Mouse (Mus musculus) left cerebral cortex, postnatal 4 days (tissue): ENCODE data around the gene L3mbtl1. TPM values are rescaled to one million over a fixed set of nuclear protein-coding genes. Genes with fewer than 3 reads are reported as not detected.

Experiments
- DNase-seq: peaks from one replicate; pipeline ENCODE4 v3.0.0-alpha.2; 2022
- intact Hi-C: fragments of 180-260 bp; cut with DNase I; formaldehyde crosslinking; loops from one replicate; pipeline ENCODE4 v1.15.1; 2025
- total RNA-seq, 2 experiments: library from RNA; stranded (reverse); gene quantifications; 2 replicates each; pipeline ENCODE4 v1.2.3; 2021

L3mbtl1 gene
- total RNA-seq, 2 experiments from 2014 or later = 26.4 to 31.4 TPM

GRCm38 (mm10) chr2:162934421-162934820 lies 8.9 kb upstream of the L3mbtl1 start:
- no peak for DNase-seq
- intact Hi-C loops = loop anchor here (10.0 kb wide), 1 partner anchor 470 kb away; no protein-coding TSS in a partner anchor

DNA sequence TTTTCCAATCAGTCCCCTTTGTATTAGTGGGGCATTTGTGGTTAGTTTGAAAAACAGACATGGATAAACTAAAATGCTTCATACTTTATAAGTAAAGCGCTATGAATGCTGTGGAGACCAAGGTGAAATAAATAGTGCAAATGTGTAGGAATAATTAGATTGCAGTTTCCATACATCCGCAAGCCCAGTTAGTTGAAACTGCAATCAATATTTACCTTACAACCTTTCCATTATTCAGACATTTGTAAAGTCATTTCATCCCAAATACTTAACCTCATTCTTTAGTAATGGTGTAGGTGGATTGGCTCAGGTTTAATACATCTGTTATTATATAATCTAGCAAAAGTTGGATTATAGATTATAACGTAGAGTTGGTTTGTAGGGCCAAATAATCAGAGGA lies 7.6 kb upstream of the L3mbtl1 start:
- no peak for DNase-seq
- intact Hi-C loops = loop anchor here (10.0 kb wide), 1 partner anchor 469 kb away; no protein-coding TSS in a partner anchor

DNA sequence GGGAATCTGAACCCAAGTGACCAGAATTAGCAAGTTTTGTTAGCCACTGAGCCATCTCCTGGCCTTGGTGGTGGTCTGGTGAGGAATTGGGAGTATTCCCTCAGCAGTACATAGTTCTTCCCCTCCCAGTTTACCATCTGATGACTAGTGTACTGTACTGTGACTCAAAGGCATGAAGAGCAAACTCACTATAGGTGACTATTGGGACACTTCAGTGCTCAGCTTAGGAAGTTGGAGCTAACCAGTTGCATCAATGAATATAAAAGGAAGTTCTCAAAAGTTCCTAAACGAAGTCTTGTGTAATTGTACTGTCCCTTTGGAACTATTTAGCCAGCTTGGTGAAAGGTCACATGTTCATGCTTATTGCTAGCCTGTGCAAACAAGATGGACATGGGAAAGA lies 3.7 kb upstream of the L3mbtl1 start:
- no peak for DNase-seq
- intact Hi-C loops = loop anchor here (10.0 kb wide), 1 partner anchor 465 kb away; no protein-coding TSS in a partner anchor

- intact Hi-C loops = no loop called here
Measured at GRCm38 (mm10) chr2:162943931-162944330, 659 bp downstream of the L3mbtl1 start.

GRCm38 (mm10) chr2:162946964-162947363 lies 3.7 kb downstream of the L3mbtl1 start:
- intact Hi-C loops = no loop called here
- DNase-seq = no peak

More at GRCm38 (mm10) chr2:162943931-162944330, 659 bp downstream of the L3mbtl1 start:
- no peak for DNase-seq

- intact Hi-C loops = no loop called here
- DNase-seq = peak; percentile 38
Measured at GRCm38 (mm10) chr2:162947736-162948135, 4.5 kb downstream of the L3mbtl1 start.

DNA sequence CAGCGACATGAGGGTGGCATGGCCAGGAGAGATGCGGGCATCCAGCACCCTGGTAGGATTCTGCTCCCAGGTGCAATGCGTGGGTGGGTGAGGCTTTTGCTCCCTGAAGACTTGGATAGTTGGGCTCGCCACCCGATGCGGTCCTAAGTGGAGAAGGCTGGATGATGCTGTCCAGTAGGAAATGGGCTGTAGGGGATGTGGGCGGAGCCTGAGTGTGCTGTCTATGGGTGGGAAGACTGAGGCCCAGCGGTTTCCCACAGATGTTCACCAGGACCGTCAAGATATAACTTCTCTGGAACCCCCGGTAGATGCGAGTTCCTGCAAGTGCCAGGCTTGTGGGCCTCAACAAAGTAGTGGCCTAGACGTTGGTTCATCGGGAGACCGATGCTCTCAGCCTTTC lies 4.9 kb downstream of the L3mbtl1 start:
- intact Hi-C loops = no loop called here
- DNase-seq = no peak

DNA sequence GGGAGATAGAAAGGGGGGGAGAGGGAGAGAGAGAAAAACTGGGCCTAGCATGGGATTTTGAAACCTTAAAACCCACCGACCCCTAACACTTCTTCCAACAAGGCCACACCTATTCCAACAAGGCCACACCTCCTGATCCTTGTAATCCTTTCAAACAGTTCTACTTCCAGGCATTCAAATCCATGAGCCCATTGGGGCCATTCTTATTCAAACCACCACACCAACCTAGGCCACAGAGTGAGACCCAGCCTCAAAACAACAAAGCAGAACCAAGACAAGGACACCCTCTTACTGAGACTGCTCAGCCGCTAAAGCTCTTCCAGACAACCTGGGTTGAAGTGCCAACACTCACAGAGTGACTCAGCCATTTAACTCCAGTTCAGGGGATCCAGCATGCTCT lies 7.5 kb downstream of the L3mbtl1 start:
- DNase-seq = no peak
- intact Hi-C loops = no loop called here

DNA sequence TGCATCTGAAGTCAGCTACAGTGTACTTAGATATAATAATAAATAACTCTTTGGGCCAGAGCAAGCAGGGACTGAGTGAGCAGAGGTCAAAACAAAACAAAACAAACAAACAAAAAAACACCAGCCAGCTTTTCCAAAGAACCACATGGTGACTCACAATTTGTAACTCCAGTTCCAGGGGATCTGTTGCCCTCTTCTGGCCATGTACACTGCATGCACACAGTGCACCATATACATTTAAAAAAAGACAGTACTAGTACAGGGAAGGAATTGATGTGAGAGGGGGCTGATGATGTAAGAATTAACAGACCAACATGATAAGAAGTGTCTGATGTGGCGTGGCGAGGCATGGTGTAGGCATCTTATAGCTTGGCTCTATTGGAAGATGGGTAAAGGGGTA lies 13.6 kb downstream of the L3mbtl1 start:
- intact Hi-C loops = no loop called here
- no peak for DNase-seq

GRCm38 (mm10) chr2:162961321-162961720 lies 18.0 kb downstream of the L3mbtl1 start:
- intact Hi-C loops = no loop called here
- DNase-seq = no peak

DNA sequence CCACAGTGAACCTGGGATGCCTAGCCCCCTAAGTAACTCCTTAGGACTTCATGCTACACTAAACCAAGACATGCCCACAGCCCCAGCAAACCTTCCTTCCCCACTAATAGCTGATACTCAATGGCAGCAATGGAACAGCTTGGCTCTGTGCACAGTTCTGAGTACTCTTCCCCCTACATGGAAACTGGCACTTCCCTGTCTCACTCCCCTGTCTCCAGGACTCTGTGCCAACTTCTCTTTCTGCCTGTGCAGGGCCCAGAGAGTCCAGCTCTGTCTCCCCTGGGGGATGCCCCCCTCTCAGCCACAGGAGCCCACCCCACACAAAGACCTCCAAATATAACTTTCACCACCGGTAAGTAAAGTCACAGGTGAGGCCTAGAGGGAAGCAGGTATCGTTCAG lies 23.5 kb downstream of the L3mbtl1 start:
- intact Hi-C loops = no loop called here
- DNase-seq = no peak

DNA sequence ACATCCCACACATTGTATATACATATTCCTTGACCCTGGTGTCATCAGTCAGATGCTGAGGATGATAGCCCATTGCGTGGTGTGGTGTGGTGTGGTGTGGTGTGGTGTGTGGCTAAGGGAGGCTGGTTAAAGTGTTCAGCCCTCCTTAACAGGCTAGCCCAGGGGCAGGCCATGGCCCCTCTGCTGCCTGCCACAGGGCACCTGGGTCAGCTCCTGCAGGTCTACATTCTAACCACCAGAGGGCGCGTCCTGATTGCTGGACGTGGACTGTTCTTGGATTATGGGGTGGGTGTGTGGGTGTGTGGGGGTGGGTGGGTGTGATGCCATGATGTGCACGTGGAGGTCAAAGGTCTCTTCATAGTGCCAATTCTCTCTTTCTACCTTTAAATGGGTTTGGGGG lies 25.1 kb downstream of the L3mbtl1 start:
- peak; percentile 42 for DNase-seq

DNA sequence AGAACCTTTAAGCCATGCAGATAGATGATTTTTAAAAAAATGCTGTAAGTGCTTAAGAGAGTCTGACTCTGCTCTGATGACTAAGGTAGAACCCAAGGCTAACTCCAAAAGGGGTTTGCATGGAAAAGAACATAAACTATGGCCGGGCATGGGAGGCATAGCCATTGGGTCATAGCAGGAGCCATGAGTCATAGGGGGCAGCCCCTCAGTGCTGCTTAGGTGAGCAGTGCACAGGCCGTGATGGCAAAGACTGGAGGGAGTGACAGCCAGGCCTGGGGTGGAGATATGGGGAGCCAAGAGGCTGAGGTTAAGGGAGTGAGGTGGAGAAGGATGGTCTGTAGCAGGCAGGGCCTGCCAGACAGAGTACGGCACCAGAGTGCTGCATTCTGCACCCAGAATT lies 25.8 kb downstream of the L3mbtl1 start:
- intact Hi-C loops = no loop called here
- DNase-seq = no peak

More for the DNA sequence above, 25.1 kb downstream of the L3mbtl1 start:
- intact Hi-C loops = no loop called here

DNA sequence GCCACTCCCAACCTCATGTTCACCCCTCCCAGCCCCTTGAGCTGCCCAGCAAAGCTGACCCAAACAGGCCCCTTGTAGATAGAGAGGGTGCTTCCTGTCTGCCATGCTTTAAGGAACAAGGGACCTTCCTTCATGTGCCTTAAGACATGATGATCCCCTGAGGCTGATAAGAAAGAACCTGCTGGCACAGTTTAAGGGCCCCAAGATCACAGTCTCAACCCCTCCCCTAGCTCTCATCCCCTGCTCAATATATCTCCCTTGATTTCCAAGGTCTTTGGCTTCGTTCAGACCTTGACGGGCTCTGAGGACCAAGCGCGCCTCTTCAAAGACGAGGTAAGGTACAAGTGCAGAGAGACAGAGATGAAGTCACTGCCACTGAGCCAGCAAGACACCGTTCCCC lies 27.6 kb downstream of the L3mbtl1 start:
- DNase-seq = no peak
- intact Hi-C loops = no loop called here

GRCm38 (mm10) chr2:162972752-162973151 lies 29.5 kb downstream of the L3mbtl1 start:
- intact Hi-C loops = no loop called here
- no peak for DNase-seq

- intact Hi-C loops = no loop called here
- DNase-seq = no peak
Measured at GRCm38 (mm10) chr2:162973206-162973605, 29.9 kb downstream of the L3mbtl1 start.

DNA sequence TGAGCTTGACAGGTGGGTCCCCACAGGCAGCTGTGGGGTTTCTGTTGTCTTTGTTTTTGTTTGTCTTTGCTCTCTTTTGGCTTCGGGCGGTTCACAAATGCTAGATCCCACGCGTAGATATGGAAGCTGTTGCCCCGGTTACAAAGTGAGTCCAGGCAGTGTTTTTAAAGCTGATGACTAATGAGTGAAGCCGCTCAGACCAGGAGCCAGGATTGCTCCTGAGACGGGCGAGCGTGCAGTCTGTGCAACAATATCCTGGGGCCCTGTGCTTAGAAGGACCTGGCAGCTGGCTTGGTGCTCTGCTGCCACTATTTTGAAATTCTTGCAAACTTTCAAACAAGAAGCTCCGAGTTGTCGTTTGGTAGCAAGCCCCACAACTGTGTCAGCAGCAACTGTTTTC lies 30.4 kb downstream of the L3mbtl1 start:
- no peak for DNase-seq
- intact Hi-C loops = no loop called here

DNA sequence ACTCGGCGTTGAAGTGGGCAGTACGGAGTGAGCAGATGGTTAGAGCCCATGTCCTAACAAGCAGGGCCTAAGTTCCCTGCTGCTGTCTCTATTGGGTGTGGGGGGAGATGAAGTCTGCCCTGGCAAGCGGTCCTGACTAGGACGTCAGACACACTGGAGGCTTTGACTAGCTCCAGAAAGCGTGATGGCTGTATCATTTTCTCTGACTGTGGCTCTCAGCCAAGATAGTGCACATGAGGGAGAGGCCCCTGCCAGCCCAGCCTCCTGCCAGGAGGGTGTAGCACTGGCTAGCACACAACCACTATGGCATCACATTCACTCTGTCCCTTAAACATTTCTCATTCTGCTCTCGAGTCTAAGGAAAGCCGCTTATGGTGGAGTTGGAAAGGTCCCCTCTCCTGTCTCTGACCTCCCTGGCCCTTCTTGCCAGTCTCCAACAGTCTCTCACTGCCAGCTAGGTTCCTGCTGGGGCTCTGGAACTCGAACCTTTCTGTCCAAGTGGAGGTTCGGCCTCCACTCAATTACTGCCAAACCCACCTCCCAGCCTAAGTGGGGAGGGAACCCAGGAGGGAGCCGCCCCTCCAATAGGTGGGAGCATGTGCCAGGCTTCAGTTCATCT lies 32.0 kb downstream of the L3mbtl1 start:
- intact Hi-C loops = no loop called here
- peak; percentile 56 for DNase-seq

DNA sequence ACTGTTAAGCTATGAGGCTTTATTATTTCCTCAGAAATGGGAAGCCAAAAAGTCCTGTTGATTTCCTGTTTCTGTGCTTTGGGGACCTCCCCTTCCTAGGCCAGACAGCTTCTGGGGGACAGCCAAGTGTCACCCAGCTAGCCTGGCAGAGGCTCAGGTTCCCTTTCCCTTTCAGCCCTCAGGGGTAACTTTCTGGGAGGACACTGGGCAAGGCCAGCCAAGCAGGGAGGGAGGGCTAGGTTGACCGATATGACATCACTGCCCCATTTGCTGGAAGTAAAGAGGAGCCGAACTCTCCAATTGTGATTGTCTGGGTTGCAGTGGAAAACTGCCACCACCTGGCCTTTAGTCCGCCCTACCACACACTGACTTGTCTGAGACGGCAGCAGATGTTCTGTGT lies 32.7 kb downstream of the L3mbtl1 start:
- DNase-seq = peak; percentile 70
- intact Hi-C loops = no loop called here

- intact Hi-C loops = no loop called here
- no peak for DNase-seq
Measured at GRCm38 (mm10) chr2:162984381-162984780, 41.1 kb downstream of the L3mbtl1 start.

DNA sequence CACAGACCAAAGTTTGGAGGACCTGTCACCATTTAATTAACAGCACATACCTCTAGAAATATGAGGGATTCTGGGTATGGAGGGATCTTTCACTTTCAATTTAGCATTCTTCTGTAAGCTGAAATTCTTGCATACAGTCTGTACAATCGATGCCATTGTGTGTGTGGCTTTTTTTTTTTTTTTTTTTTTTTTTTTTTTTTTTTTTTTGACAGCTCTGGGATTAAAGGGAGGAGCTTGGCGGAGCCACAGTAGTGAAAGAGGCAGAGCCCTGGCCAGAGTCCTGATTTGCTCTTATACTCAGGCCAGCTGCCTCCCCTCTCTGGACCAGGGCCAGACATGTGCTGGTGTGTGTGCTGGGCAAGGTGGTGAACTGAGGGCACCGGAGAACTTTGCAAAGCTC lies 42.7 kb downstream of the L3mbtl1 start:
- intact Hi-C loops = no loop called here
- DNase-seq = peak; percentile 90

GRCm38 (mm10) chr2:162986764-162987163 lies 43.5 kb downstream of the L3mbtl1 start:
- intact Hi-C loops = no loop called here
- no peak for DNase-seq

- intact Hi-C loops = no loop called here
- no peak for DNase-seq
Measured at GRCm38 (mm10) chr2:162987218-162987617, 43.9 kb downstream of the L3mbtl1 start, which contains the start of gene Sgk2. TSS of gene Sgk2 (plus strand) at chr2:162987330.
